Mouse (Mus musculus): ENCODE measurements around the gene Cdh4. TPM values are rescaled to one million over a fixed set of nuclear protein-coding genes. Genes with fewer than 3 reads are reported as not detected.

Cdh4 gene
- total RNA-seq, 1 experiment = 1.9 TPM

- Histone ChIP-seq H3K9ac (ENCODE audit: insufficient read depth, low read depth, low read length, poor library complexity, severe bottlenecking) (no peak overlapping the region), H3K4me1 (ENCODE audit: control insufficient read depth in 2 of 2, insufficient read depth in 2 of 2, low read length in 2 of 2, poor library complexity in 1 of 2) (peaks cover 5 to 11% of the 10 kb centered on the region in 2 experiments; a peak in 2 of 4 replicates), H3K27ac (ENCODE audit: insufficient read depth, low read depth, low read length, poor library complexity, severe bottlenecking) (no peak overlapping the region), H3K4me3 (ENCODE audit: insufficient read depth in 1 of 2, low read depth in 1 of 2, low read length in 2 of 2, poor library complexity in 1 of 2, severe bottlenecking in 1 of 2) (no peak overlapping the region), H3K36me3 (ENCODE audit: control insufficient read depth, insufficient read depth, low read length, poor library complexity, severe bottlenecking) (no peaks in the 10 kb centered on the region), H3K9me3 (ENCODE audit: control insufficient read depth, insufficient read depth, low read depth, low read length) (no peaks in the 10 kb centered on the region)
- TF ChIP-seq ZNF384 (IDR thresholded peaks at IDR 0.05; ENCODE audit: low read depth, low read length) (no peak), CHD2 (IDR thresholded peaks at IDR 0.05; ENCODE audit: low read depth, low read length) (no peak), MAFK (IDR thresholded peaks at IDR 0.05; ENCODE audit: insufficient read depth, low read depth, low read length) (no peak), HCFC1 (IDR thresholded peaks at IDR 0.05; ENCODE audit: borderline replicate concordance, insufficient read depth, low read length) (no peak), ZC3H11A (IDR thresholded peaks at IDR 0.05; ENCODE audit: borderline replicate concordance, low read depth, low read length) (no peak)
- DNase-seq (ENCODE audit: low read depth, low spot score) = no peak
- in situ Hi-C loops (cut with MboI; ENCODE audit: low sequenced_read_pairs in 2 of 2, unreplicated experiment in 2 of 2) = no loop called here
Observed at GRCm38 (mm10) chr2:179946496-179946895, 504.3 kb downstream of the Cdh4 start.

- Histone ChIP-seq H3K27ac (ENCODE audit: insufficient read depth, low read depth, low read length, poor library complexity, severe bottlenecking) (no peak overlapping the region), H3K36me3 (ENCODE audit: control insufficient read depth, insufficient read depth, low read length, poor library complexity, severe bottlenecking) (no peaks in the 10 kb centered on the region), H3K4me1 (ENCODE audit: control insufficient read depth in 2 of 2, insufficient read depth in 2 of 2, low read length in 2 of 2, poor library complexity in 1 of 2) (peaks cover 5 to 13% of the 10 kb centered on the region in 2 experiments; a peak in 2 of 4 replicates), H3K9me3 (ENCODE audit: control insufficient read depth, insufficient read depth, low read depth, low read length) (no peaks in the 10 kb centered on the region), H3K9ac (ENCODE audit: insufficient read depth, low read depth, low read length, poor library complexity, severe bottlenecking) (no peak overlapping the region), H3K4me3 (ENCODE audit: insufficient read depth in 1 of 2, low read depth in 1 of 2, low read length in 2 of 2, poor library complexity in 1 of 2, severe bottlenecking in 1 of 2) (no peak overlapping the region)
- TF ChIP-seq ZC3H11A (IDR thresholded peaks at IDR 0.05; ENCODE audit: borderline replicate concordance, low read depth, low read length) (no peak), CHD2 (IDR thresholded peaks at IDR 0.05; ENCODE audit: low read depth, low read length) (no peak), ZNF384 (IDR thresholded peaks at IDR 0.05; ENCODE audit: low read depth, low read length) (no peak), HCFC1 (IDR thresholded peaks at IDR 0.05; ENCODE audit: borderline replicate concordance, insufficient read depth, low read length) (no peak), MAFK (IDR thresholded peaks at IDR 0.05; ENCODE audit: insufficient read depth, low read depth, low read length) (no peak)
- in situ Hi-C loops (cut with MboI; ENCODE audit: low sequenced_read_pairs in 2 of 2, unreplicated experiment in 2 of 2) = no loop called here
- DNase-seq (ENCODE audit: low read depth, low spot score) = no peak
Observed at GRCm38 (mm10) chr2:179947607-179948006, 505.4 kb downstream of the Cdh4 start.

- Histone ChIP-seq H3K9ac (ENCODE audit: insufficient read depth, low read depth, low read length, poor library complexity, severe bottlenecking) (no peak overlapping the region), H3K9me3 (ENCODE audit: control insufficient read depth, insufficient read depth, low read depth, low read length) (no peaks in the 10 kb centered on the region), H3K36me3 (ENCODE audit: control insufficient read depth, insufficient read depth, low read length, poor library complexity, severe bottlenecking) (no peaks in the 10 kb centered on the region), H3K27ac (ENCODE audit: insufficient read depth, low read depth, low read length, poor library complexity, severe bottlenecking) (no peak overlapping the region), H3K4me3 (ENCODE audit: insufficient read depth in 1 of 2, low read depth in 1 of 2, low read length in 2 of 2, poor library complexity in 1 of 2, severe bottlenecking in 1 of 2) (no peak overlapping the region), H3K4me1 (ENCODE audit: control insufficient read depth in 2 of 2, insufficient read depth in 2 of 2, low read length in 2 of 2, poor library complexity in 1 of 2) (peaks cover 5 to 13% of the 10 kb centered on the region in 2 experiments; a peak in 2 of 4 replicates)
- in situ Hi-C loops (cut with MboI; ENCODE audit: low sequenced_read_pairs in 2 of 2, unreplicated experiment in 2 of 2) = no loop called here
- TF ChIP-seq ZC3H11A (IDR thresholded peaks at IDR 0.05; ENCODE audit: borderline replicate concordance, low read depth, low read length) = no peak
- no peak for TF ChIP-seq HCFC1 (IDR thresholded peaks at IDR 0.05; ENCODE audit: borderline replicate concordance, insufficient read depth, low read length)
- TF ChIP-seq ZNF384 (IDR thresholded peaks at IDR 0.05; ENCODE audit: low read depth, low read length) = no peak
- TF ChIP-seq CHD2 (IDR thresholded peaks at IDR 0.05; ENCODE audit: low read depth, low read length) = no peak
- no peak for TF ChIP-seq MAFK (IDR thresholded peaks at IDR 0.05; ENCODE audit: insufficient read depth, low read depth, low read length)
- DNase-seq (ENCODE audit: low read depth, low spot score) = no peak
Observed at GRCm38 (mm10) chr2:179948820-179949219, 506.6 kb downstream of the Cdh4 start.
